Mouse (Mus musculus) small intestine, adult 2 months (tissue): ENCODE data around the gene Zfp979.

Source experiments
- CTCF ChIP-seq: fragments of 200-500 bp; IDR thresholded peaks from 2 replicates; pipeline ENCODE4 v1.5.1; 2012; ENCODE audit warnings: low read depth, mild to moderate bottlenecking, control low read depth, inconsistent platforms, low read length, moderate library complexity, mixed read lengths; ENCODE audit not compliant: insufficient replicate concordance, insufficient read length; ENCODE audit errors: extremely low read depth
- POLR2A ChIP-seq: fragments of 200-500 bp; IDR thresholded peaks from 2 replicates; pipeline ENCODE4 v1.6.1; 2012; ENCODE audit warnings: low read depth, mild to moderate bottlenecking, control low read depth, inconsistent platforms, low read length, moderate library complexity

DNA sequence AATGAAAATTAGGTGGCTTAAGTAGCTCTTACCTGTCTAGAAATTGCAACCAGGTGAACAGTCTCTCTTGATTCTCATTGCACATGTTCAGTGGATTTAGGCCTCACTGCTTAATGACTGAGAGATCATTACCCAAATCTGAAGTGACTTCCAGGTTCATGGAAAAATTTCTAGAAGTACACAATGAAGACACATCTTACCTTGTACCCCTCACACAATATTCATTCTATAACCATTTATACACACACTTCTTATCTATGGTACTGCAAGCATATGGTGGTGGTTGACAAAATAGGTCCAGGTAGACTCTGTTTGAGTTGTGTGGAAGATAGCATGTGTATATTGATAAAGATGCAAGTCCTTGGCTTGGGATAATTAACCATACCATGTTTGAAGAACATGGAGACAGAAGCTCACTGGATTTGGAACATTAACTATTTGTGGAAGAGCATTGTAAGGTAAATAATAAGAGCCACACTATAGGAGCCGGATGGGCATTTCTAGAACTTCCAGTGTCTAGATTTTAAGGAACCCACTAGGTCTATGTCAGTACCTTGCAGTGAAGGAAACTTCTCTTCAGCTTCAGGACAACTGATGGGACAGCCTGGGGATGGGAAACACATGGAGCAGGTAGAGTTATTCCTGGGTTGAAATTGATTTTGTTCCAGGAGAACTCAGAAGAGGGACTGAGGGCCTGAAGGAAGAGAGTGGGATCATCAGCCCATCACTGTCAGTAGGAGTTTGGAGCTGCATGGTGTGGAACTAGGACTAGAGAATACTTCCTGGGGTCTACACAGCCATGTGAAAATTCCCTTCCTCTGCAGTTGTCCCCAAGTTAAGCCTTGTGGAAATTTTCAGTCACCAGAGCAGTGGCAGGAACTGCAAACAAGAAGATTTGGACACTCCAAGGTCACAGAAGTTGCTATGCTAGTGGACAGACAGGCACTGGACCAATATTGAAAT lies 55.5 kb downstream of the Zfp979 start:
- TF ChIP-seq POLR2A = no peak
- TF ChIP-seq CTCF = no peak
